Mouse (Mus musculus): ENCODE measurements at regions not wholly inside any gene's neighbourhood (a gene's known extent, or its start where the extent isn't known, plus 50 kb on each side); places are given as distances from the start of the nearest gene placed in this dataset.
A peak's percentile ranks its signal among the peaks of the same experiment; 100 is the strongest.

DNA sequence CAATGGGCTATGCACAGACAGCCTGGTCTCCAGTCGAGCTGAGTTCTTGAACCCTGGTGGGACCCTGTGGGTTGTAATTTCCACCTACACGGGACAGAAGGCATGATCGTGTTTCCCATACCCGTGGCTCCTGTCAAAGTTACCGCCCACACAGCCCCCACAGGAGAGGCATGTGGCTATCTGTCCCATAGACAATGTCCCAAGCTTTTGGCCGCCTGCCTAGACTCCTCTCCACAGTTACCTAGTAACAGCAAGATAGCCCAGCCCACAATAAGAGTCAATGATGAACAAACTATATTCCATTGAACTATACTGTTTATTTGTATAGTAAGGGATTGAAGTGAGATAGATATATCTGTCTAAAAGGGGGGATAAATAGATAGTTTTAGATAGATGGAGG is 356.7 kb upstream of the Olfm3 start:
- WGBS: 37% methylated on average over 6 of the region's 6 CpGs
- H3K9me3 ChIP-seq (ENCODE audit: low read length): no peaks in the 10 kb centered on the region
- no peaks in the 10 kb centered on the region for H3K27me3 ChIP-seq (ENCODE audit: insufficient read depth, low read length)
- peak; percentile 36 for DNase-seq (ENCODE audit: low spot score)
- no peak overlapping the region for H3K4me3 ChIP-seq (ENCODE audit: low read length)
- peak; percentile 58; the same call in 1 of the 2 replicates for ATAC-seq
- no peak overlapping the region for H3K27ac ChIP-seq
- no peak overlapping the region for H3K4me2 ChIP-seq (ENCODE audit: low read depth, low read length)
- TF ChIP-seq CTCF (IDR thresholded peaks at IDR 0.05; ENCODE audit: low read depth): no peak
- no peak overlapping the region for H3K9ac ChIP-seq (replicated peaks; ENCODE audit: low read length)
- H3K36me3 ChIP-seq (ENCODE audit: insufficient read depth, low read length): no peaks in the 10 kb centered on the region
- H3K4me1 ChIP-seq (ENCODE audit: insufficient read depth, low read length): no peaks in the 10 kb centered on the region

DNA sequence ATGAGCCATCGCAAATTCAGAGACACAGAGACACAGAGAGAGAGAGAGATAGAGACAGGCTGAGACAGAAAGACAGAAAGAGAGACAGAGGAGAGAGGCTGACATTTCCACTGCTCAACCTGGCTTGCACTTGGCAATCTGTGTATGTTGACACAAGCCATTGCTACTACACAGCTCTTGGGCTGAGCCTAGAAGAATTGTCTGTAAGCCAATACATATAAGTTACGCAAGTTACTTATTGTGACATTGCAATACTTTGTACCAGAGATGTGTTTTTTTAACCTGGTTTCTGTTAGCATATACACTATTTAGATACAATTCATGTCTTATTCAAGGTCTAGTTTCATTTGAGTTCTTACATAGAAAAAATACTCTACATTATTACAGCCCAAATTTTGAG is 332.9 kb upstream of the Olfm3 start:
- no peak for TF ChIP-seq CTCF (IDR thresholded peaks at IDR 0.05; ENCODE audit: low read depth)
- Histone ChIP-seq H3K4me3 (ENCODE audit: low read length) (no peak overlapping the region), H3K4me1 (ENCODE audit: insufficient read depth, low read length) (no peaks in the 10 kb centered on the region), H3K9me3 (ENCODE audit: low read length) (no peaks in the 10 kb centered on the region), H3K36me3 (ENCODE audit: insufficient read depth, low read length) (no peaks in the 10 kb centered on the region), H3K27ac (no peak overlapping the region), H3K4me2 (ENCODE audit: low read depth, low read length) (no peak overlapping the region), H3K27me3 (ENCODE audit: insufficient read depth, low read length) (no peaks in the 10 kb centered on the region), H3K9ac (replicated peaks; ENCODE audit: low read length) (no peak overlapping the region)
- ATAC-seq: no peak
- 90% methylated on average over 2 of the region's 2 CpGs for whole genome bisulfite sequencing
- no peak for DNase-seq (ENCODE audit: low spot score)

Data from hindbrain, postnatal 0 days (tissue).